Mouse (Mus musculus) CH12.LX (cell line): Measurements from ENCODE around the gene Hs3st3b1.

ENCODE experiments used
- CTCF ChIP-seq, 2 experiments: IDR thresholded peaks in 1 of 2; conservative IDR thresholded peaks in 1 of 2; 2 replicates each; pipeline ENCODE4 v1.5.1; 2011 to 2012; ENCODE audit warnings: low read depth in 2 of 2, low read length in 2 of 2, improper control_type of control experiment in 1 of 2, inconsistent platforms in 1 of 2, mild to moderate bottlenecking in 1 of 2, moderate library complexity in 1 of 2
- MYC ChIP-seq: IDR thresholded peaks from 2 replicates; pipeline ENCODE4 v1.6.1; 2011; ENCODE audit warnings: low read depth, mild to moderate bottlenecking, improper control_type of control experiment, low read length

DNA sequence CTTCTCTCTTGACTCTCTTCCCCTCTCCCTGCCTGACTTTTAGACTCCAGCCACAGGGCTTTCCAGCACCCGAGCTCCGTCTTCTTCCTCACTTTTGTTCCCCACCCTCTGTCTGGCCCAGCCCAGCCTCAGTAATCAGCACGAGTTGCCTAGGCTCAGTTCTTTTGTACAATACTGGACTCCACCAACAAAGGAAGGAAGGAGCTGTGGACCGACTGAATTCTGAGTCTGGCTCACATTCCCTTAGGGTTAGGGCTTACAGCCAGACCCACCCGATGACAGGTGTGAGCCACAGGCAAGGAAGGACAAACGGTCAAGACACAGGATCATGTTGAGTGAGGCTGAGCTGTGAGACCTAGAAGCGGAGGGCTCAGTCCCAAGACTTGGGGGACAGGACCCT lies 34.7 kb upstream of the Hs3st3b1 start:
- no peak for TF ChIP-seq MYC
- no peak for TF ChIP-seq CTCF (conservative IDR thresholded peaks at IDR 0.05 in 1 of 2, IDR thresholded peaks at IDR 0.05 in 1 of 2; ENCODE audit: low read depth in 2 of 2, low read length in 2 of 2)
